Mouse (Mus musculus) thymus, adult 2 months (tissue): ENCODE measurements around the gene Eci1.

ENCODE experiments used
- CTCF ChIP-seq: fragments of 200-500 bp; IDR thresholded peaks from 2 replicates; pipeline ENCODE4 v1.5.1; 2012; ENCODE audit warnings: mild to moderate bottlenecking, control low read depth, low read length, moderate library complexity, borderline replicate concordance; ENCODE audit not compliant: control insufficient read depth, poor library complexity, insufficient read depth; ENCODE audit errors: extremely low read depth
- POLR2A ChIP-seq: fragments of 200-500 bp; IDR thresholded peaks from 2 replicates; pipeline ENCODE4 v1.6.1; 2012; ENCODE audit warnings: mild to moderate bottlenecking, low read length, control low read depth, moderate library complexity; ENCODE audit not compliant: control insufficient read depth, poor library complexity, insufficient read depth; ENCODE audit errors: extremely low read depth

DNA sequence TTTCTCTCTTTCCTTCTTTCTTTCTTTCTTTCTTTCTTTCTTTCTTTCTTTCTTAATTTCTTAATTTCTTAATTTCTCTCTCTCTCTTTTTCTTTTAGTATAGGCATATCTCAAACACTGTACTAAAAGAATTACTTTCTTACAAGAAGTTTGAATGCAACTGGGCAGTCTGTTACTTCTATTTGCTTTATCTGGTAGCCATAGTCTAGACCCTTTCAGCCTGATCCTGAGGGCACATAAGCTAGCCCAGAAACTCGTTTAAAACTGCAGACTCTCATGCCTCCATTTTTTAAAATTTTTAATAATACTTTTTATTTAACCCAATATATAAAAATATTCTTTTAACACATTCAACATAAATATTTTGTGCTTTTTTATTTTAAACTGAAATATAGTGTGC lies 53.0 kb downstream of the Eci1 start:
- no peak for TF ChIP-seq CTCF
- no peak for TF ChIP-seq POLR2A
